8 mouse cellular contexts compared by ENCODE assay signal in genomic region chr7:39551976-39552891, GRCm38 (mm10). TPM values are rescaled to one million over a fixed set of nuclear protein-coding genes. Genes with fewer than 3 reads are reported as not detected.
DNase-seq lines count a peak whose midpoint lies in the region; ATAC-seq lines count a peak whose summit lies in the region.

No protein-coding gene starts in this region.

- 3% methylated on average over 52 of the region's 52 CpGs for WGBS in forebrain, embryonic 14.5 days
- 3% methylated on average over 51 of the region's 52 CpGs for WGBS in neural tube, embryonic 15.5 days

- intact Hi-C loops in heart, postnatal 14 days (cut with DNase I): loop anchor here (2.0 to 5.0 kb wide), 2 partner anchors 35 to 103 kb away; partner anchors contain the start of gene Zfp619

- no peaks in the 10 kb centered on the region for H3K9me3 ChIP-seq in forebrain, embryonic 14.5 days (replicated peaks; ENCODE audit: control insufficient read depth, low read length)
- no peaks in the 10 kb centered on the region for H3K9me3 ChIP-seq in neural tube, embryonic 15.5 days (replicated peaks)

- H3K4me3 ChIP-seq in forebrain, embryonic 14.5 days (ENCODE audit: low read depth, low read length): peak overlapping the region; percentile 62
- peak overlapping the region; percentile 83 for H3K4me3 ChIP-seq in neural tube, embryonic 15.5 days (replicated peaks)

- H3K4me2 ChIP-seq in forebrain, embryonic 14.5 days (ENCODE audit: low read length): peak overlapping the region; percentile 59
- H3K4me2 ChIP-seq in neural tube, embryonic 15.5 days: peak overlapping the region; percentile 59

- peak overlapping the region; percentile 75 for H3K9ac ChIP-seq in forebrain, embryonic 14.5 days (ENCODE audit: low read length)
- H3K9ac ChIP-seq in neural tube, embryonic 15.5 days (replicated peaks): peak overlapping the region; percentile 88

- H3K36me3 ChIP-seq in forebrain, embryonic 14.5 days (ENCODE audit: control insufficient read depth, insufficient read depth, low read length): peaks cover 12% of the 10 kb centered on the region; the same call in 1 of the 2 replicates
- peaks cover 7% of the 10 kb centered on the region; the same call in 1 of the 2 replicates for H3K36me3 ChIP-seq in neural tube, embryonic 15.5 days

- no peaks in the 10 kb centered on the region for H3K27me3 ChIP-seq in forebrain, embryonic 14.5 days (replicated peaks; ENCODE audit: control insufficient read depth, insufficient read depth, low read length)
- no peaks in the 10 kb centered on the region for H3K27me3 ChIP-seq in neural tube, embryonic 15.5 days (replicated peaks)

- peak; percentile 99 for ATAC-seq in forebrain, embryonic 14.5 days
- ATAC-seq in neural tube, embryonic 15.5 days (ENCODE audit: low FRiP score): peak; percentile 99

- DNase-seq in ES-CJ7 (ENCODE audit: low read depth, low spot score): peak; percentile 93
- peak; percentile 93 for DNase-seq in cerebellum, adult 11 months
- DNase-seq in forebrain, embryonic 14.5 days (ENCODE audit: low spot score): peak; percentile 97
- peak; percentile 95 for DNase-seq in heart, postnatal 14 days
- peak; percentile 97 for DNase-seq in layer of hippocampus, adult 11-12 months (ENCODE audit: low spot score)
- peak; percentile 96 for DNase-seq in lung, adult 18-20 months
- DNase-seq in testis, postnatal 14 days (ENCODE audit: low spot score): peak; percentile 93

- H3K27ac ChIP-seq in forebrain, embryonic 14.5 days (ENCODE audit: low read depth, low read length): peak overlapping the region; percentile 94
- H3K27ac ChIP-seq in neural tube, embryonic 15.5 days (replicated peaks): peak overlapping the region; percentile 97

- H3K4me1 ChIP-seq in forebrain, embryonic 14.5 days (ENCODE audit: control insufficient read depth, insufficient read depth, low read length): peaks cover 6% of the 10 kb centered on the region; the same call in 1 of the 2 replicates
- peaks cover 17% of the 10 kb centered on the region for H3K4me1 ChIP-seq in neural tube, embryonic 15.5 days

RNA-seq across cellular contexts. Expression of gene Zfp619, which starts 34.7 kb away (rescaled TPM):
- polyA plus RNA-seq in forebrain, embryonic 14.5 days (2014; fragmentation: Nextera tagmentation; extraction: Ambion mirVana): 4.8 and 4.9 TPM in 2 replicates
- 1 to 10 TPM; 2.1 to 2.3 TPM for total RNA-seq in heart, postnatal 14 days (2021)
- 2.0 and 2.2 TPM in 2 replicates for polyA plus RNA-seq in neural tube, embryonic 15.5 days (2015; fragmentation: Nextera tagmentation; extraction: Ambion mirVana)

Comparison
In these comparisons a context has a peak if more than half of its experiments do, and no peak if none do; other contexts are left out.
1. Peak in every context shown above with its lines: DNase-seq, ATAC-seq, H3K4me3 ChIP-seq and H3K27ac ChIP-seq.